Mouse (Mus musculus): ENCODE results near the gene Drp2. TPM values are rescaled to one million over a fixed set of nuclear protein-coding genes. Genes with fewer than 3 reads are reported as not detected.

The Drp2 gene
- total RNA-seq (2021) = 10 to 100 TPM; 52.3 to 59.5 TPM
- long read RNA-seq, experiment 1, full-length matches to known transcripts = 16 of 31 reads
- long read RNA-seq, experiment 1, partial matches to known transcripts = 4 of 31 reads
- long read RNA-seq, experiment 1, other reads (novel, unspliced or antisense) = 11 of 31 reads
- long read RNA-seq, experiment 2, full-length matches to known transcripts = 15 of 38 reads
- long read RNA-seq, experiment 2, partial matches to known transcripts = 4 of 38 reads
- long read RNA-seq, experiment 2, other reads (novel, unspliced or antisense) = 19 of 38 reads

DNA sequence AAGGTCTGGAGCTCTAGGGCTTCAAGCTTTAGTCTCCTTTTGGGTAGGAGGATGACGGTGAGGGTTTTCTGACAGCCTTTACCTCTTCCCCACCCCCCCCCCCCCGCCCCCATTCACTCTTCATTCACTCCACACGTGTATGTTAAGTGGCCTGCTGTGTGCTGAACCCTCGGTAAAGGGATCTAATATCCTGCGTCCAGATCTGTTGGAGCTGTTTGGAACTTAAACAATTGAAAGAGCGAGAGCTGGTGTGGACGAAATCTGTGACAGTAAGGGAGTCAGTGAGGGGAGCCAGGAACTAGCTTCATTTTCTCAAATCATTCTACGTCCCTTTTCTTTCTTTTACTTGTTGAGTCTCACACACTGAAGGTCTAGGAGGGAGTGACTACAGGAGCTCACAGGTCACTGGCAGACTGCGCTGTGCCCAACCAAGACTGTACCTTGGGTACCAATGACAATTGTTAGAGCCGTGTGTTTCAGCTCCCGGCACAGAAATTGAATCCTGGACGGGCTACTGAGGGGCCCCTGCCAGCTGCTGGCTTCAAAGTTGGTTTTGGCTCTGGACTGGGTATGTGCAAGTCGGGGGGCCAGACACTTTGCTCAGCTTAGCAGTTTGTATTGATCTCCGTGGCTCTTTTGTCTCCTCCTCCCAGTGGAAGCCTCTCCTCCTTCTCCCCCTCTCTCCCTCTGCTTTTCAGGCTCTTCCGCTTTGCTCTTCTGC, at the start of gene Drp2:
TSS of gene Drp2 (plus strand) at position 689 of the 721 bp plus-strand sequence.
- Histone ChIP-seq H3K4me3 (peak within 1 kb of the TSS; percentile 44), H3K27ac (peak within 1 kb of the TSS; percentile 81)
- TF ChIP-seq CTCF (IDR thresholded peaks at IDR 0.05) = no peak
- intact Hi-C loops (cut with DNase I) = loop anchor here (5.0 kb wide), 1 partner anchor 107 kb away; the partner anchor contains the start of gene Tmem35a
- DNase-seq (ENCODE audit: extremely low spot score in 1 of 2, low spot score in 2 of 2) = peak in 1 of 2 experiments; percentile 21

DNA sequence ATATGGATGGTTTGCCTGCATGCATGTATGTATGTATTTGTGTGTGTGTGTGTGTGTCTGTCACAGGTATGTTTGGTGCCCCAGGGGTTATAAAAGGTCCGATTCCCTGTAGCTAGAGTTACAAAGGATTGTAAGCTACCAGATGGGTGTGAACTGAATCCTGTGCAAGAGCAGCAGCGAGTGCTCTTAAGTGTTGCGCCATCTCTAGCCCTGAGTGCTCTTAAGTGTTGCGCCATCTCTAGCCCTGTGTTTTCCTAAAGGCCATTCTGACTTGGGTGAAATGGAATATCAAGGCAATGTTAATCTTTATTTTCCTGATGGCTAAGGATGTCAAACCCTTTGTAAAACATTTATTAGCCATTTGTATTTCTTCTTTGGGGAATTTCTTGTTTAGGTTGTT, 45.0 kb upstream of the Drp2 start:
- H3K4me3 ChIP-seq = no peak overlapping the region
- intact Hi-C loops (cut with DNase I) = no loop called here
- DNase-seq (ENCODE audit: extremely low spot score in 1 of 2, low spot score in 2 of 2) = no peak
- TF ChIP-seq CTCF (IDR thresholded peaks at IDR 0.05) = no peak
- no peak overlapping the region for H3K27ac ChIP-seq

DNA sequence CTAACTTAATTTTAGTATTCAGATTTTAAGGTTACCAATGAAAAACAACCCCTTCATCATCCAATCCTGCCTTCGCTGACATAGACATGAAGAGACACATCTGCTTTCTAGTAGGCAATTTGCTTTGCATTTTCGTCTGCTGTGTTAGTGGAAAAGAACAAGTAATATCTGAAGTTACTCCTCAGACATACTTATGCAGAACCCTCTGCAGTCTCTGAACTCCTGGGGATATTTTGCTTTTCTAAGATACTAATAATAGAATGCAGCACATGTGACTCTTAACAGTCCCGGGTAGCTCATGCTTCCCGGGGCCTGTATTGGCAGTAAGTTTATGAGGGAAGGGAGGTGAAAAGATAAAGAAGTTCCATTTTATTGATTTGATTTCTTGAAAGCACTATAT, 42.2 kb upstream of the Drp2 start:
- H3K27ac ChIP-seq = no peak overlapping the region
- intact Hi-C loops (cut with DNase I) = no loop called here
- no peak for DNase-seq (ENCODE audit: extremely low spot score in 1 of 2, low spot score in 2 of 2)
- TF ChIP-seq CTCF (IDR thresholded peaks at IDR 0.05) = no peak
- H3K4me3 ChIP-seq = no peak overlapping the region

DNA sequence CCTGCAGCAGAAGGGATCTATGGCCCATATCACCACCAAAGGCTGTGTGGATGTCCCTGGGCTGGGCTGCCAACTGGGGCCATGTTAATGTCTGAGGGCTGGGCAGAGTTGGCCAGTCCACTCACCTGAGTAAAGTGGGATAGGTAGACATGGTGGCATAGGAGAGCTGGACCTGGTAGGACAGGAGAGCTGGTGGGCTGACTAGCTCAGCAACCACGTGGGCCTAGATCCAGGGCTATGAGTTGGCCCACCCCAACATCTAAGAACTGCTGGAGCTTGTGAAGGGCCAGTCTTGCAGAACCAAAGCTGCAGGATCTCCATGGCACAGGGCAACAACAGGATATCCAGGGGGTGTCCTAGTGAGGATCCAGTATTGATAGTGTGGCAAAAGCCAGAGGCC, 38.9 kb upstream of the Drp2 start:
- Histone ChIP-seq H3K4me3 (no peak overlapping the region), H3K27ac (no peak overlapping the region)
- no peak for DNase-seq (ENCODE audit: extremely low spot score in 1 of 2, low spot score in 2 of 2)
- intact Hi-C loops (cut with DNase I) = no loop called here
- no peak for TF ChIP-seq CTCF (IDR thresholded peaks at IDR 0.05)

DNA sequence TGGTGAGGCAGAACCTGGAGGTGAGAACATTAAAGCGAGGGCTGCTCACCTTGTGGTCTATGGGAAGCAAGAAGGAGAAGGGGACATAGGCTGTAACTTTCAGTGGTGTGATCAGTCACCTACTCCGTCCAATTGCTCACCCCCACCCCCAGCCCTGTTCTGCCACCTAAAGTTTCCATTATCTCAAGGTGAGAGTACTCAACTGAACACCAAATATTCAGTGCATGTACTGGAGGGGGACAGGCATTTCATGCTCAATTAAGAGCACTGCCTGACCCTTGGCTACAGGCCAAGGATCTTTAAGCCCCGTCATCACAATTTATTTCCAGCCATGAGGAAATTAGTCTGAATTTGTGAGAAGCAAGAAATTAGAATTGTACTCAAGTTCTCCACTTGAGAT, 37.8 kb upstream of the Drp2 start:
- H3K4me3 ChIP-seq = no peak overlapping the region
- TF ChIP-seq CTCF (IDR thresholded peaks at IDR 0.05) = no peak
- DNase-seq (ENCODE audit: extremely low spot score in 1 of 2, low spot score in 2 of 2) = no peak
- H3K27ac ChIP-seq = no peak overlapping the region
- intact Hi-C loops (cut with DNase I) = no loop called here

DNA sequence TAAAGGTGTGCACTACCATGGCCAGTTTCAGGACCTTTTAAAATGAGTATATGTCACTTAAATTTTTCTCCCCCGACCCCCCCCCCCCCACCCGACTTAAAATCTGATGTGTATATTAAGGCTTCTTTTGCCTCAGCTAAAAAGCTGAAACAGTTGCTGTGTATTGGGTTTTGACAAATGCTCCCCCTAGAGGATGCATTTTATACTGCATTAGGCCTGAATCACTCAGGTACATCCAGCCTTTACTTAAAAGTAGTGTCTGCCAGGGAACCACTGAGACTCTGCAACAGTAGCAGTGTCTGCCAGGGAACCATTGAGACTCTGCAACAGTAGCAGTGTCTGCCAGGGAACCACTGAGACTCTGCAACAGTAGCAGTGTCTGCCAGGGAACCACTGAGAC, 33.1 kb upstream of the Drp2 start:
- intact Hi-C loops (cut with DNase I) = no loop called here
- TF ChIP-seq CTCF (IDR thresholded peaks at IDR 0.05) = peak; percentile 10
- DNase-seq (ENCODE audit: extremely low spot score in 1 of 2, low spot score in 2 of 2) = no peak
- Histone ChIP-seq H3K4me3 (no peak overlapping the region), H3K27ac (no peak overlapping the region)

DNA sequence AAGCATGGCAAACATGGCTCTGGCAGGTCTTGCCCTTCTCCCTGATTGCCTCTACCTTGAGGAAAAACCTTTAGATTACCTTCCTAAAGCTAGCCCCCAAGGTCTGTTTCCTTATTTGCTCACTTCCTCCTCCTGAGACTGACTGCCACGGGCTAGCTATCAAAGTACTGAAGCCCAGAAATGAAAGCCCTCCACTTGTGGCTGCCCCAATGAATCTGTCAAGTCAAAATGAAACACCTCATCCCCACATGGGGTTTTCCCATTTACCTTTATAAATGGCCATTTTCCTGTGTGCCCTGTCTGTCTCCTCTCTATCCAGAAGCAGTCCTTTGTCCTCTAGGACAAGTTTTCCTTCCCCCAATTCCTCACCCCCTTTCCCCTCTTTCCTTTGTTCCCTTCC, 30.2 kb upstream of the Drp2 start:
- no peak for DNase-seq (ENCODE audit: extremely low spot score in 1 of 2, low spot score in 2 of 2)
- intact Hi-C loops (cut with DNase I) = no loop called here
- H3K4me3 ChIP-seq = no peak overlapping the region
- TF ChIP-seq CTCF (IDR thresholded peaks at IDR 0.05) = no peak
- no peak overlapping the region for H3K27ac ChIP-seq

DNA sequence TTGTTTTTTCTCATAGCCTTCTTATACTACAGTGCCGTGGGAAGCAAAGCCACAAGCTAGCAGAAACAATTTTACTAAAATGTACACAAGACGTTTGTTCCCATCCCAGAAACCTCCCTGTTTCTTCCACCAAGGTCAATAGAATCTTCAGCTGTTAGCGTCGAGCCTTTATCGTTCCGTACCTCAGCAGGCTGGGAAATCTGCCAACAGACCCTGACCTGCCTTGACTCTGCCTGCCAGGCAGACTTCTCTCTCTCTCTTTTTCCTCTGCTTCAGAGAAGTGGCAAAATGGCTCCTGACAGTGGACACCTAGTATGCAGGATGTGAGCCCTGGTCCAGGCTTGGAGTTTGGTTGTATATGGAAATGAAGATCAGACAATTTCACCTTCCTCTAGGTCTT, 19.5 kb upstream of the Drp2 start:
- no peak for DNase-seq (ENCODE audit: extremely low spot score in 1 of 2, low spot score in 2 of 2)
- intact Hi-C loops (cut with DNase I) = no loop called here
- Histone ChIP-seq H3K4me3 (no peak overlapping the region), H3K27ac (no peak overlapping the region)
- TF ChIP-seq CTCF (IDR thresholded peaks at IDR 0.05) = no peak

DNA sequence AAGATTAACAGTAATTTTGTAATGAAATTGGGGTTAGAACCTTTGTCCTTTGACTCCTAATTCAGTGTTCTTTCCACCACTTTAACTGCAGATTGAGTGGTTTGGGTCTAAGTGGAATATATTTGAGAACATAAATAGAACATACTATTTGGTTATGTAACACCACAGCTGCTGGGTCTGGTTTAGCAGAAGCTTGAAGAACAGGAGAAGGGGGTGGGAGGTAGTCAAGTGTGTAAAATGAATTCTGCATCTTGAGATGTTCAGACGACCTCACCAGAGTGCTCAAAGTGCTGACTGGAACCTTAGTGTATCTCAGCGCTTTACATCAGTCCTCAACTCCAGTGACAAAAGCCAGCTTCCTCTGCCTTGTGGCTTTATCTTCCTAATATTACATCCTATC, 5.4 kb upstream of the Drp2 start:
- intact Hi-C loops (cut with DNase I) = no loop called here
- DNase-seq (ENCODE audit: extremely low spot score in 1 of 2, low spot score in 2 of 2) = no peak
- no peak overlapping the region for H3K4me3 ChIP-seq
- no peak overlapping the region for H3K27ac ChIP-seq
- no peak for TF ChIP-seq CTCF (IDR thresholded peaks at IDR 0.05)

DNA sequence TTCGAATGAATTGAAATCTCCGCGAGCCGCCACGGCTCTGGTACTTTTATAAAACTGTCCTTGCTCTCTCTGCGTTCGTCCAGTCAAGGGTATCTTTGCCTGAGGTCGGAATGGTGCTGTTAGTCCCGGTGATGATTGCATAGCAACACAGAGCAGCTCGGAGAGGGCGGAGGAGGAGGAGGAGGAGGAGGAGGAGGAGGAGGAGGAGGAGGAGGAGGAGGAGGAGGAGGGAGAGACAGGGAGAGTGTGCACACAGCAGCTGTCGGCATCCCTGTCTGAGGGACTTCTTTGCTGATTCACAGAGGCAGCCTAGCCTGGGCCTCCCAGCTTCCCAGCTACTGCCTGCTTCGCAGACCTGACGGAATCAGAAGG, 219 bp downstream of the Drp2 start:
- peak in 1 of 2 experiments; percentile 22 for DNase-seq (ENCODE audit: extremely low spot score in 1 of 2, low spot score in 2 of 2)
- H3K4me3 ChIP-seq = peak overlapping the region; percentile 44
- intact Hi-C loops (cut with DNase I) = loop anchor here (5.0 kb wide), 1 partner anchor 107 kb away; the partner anchor contains the start of gene Tmem35a
- TF ChIP-seq CTCF (IDR thresholded peaks at IDR 0.05) = no peak
- peak overlapping the region; percentile 81 for H3K27ac ChIP-seq

DNA sequence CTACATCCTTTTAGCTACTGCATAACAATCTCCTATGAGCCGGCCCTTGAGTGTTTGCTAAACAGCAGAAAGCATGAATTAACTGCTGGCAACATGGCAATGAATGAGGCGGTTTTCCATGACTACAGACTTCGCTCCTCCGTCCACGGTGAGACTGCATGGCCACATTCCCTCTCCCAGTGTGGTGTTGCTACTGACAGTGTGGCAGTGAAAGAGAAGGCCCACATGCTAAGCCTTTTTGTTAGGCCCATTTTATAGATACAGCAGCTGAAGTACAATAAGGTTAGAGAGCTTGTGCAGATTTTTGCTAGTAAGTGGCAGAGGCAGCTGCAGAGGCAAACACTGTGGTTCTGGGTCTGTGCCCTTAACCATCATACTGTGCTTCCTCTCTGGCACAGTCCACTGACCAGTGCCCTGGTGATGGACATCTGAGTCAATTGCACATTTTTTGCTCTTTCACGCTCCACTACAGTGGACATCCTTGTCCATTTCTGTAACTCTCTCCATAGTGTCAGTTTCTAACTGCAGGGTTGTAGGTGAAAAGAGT, 5.1 kb downstream of the Drp2 start:
- intact Hi-C loops (cut with DNase I) = no loop called here
- DNase-seq (ENCODE audit: extremely low spot score in 1 of 2, low spot score in 2 of 2) = no peak

DNA sequence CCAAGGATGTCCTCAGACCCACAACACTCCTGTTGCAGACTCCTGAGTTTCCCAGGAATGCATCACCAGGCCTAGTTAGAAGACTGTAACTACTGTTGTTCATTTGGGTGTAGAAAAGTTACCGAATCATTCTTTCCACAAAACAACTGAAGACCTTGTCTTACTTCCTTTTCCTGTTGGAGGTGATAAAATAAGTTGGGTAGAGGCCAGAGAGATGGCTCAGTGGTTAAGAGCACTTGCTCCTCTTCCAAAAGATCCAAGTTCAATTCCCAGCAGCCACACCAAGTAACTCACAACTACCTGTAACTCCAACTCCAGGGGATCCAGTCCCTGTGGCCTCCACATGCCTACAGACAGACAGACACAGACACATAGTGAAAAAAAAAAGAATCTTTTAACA, 7.7 kb downstream of the Drp2 start:
- no peak for TF ChIP-seq CTCF (IDR thresholded peaks at IDR 0.05)
- intact Hi-C loops (cut with DNase I) = no loop called here
- H3K27ac ChIP-seq = no peak overlapping the region
- no peak overlapping the region for H3K4me3 ChIP-seq
- no peak for DNase-seq (ENCODE audit: extremely low spot score in 1 of 2, low spot score in 2 of 2)

More for the DNA sequence above, 5.1 kb downstream of the Drp2 start:
- no peak overlapping the region for H3K27ac ChIP-seq
- no peak for TF ChIP-seq CTCF (IDR thresholded peaks at IDR 0.05)
- H3K4me3 ChIP-seq = no peak overlapping the region
